Comparison of ENCODE assay signal across 16 mouse cellular contexts in the genomic region with DNA sequence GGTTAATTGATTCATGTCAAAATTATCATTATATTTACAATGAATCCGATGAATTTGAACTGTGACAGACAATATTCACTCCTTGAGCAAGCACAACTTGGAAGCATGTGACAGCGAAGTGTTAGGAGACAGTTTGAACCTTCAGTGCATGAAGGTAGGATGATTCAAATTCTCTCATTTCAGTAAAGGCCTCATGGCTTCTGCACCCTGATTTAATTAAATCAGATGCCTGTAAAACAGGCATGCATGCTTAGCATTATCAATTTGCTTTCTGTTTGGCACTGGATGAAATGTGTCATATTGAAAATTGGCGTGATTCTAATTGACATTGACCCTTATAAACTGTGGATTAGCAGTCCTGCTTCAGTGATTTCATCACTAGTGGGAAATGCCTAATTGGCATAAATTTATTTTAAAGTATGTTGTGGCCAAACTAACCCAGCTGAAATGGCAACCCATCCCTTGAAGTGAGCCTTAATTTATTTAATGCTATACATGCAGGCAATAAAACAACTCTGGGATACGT.
"Had no signal": no experiment of that assay in that cellular context is flagged by ENCODE, and none has a peak within 500 bp of the region (broad histone marks: within the 10 kb centered on the region; RNA-seq: fewer than 3 reads in every experiment).

No protein-coding gene starts in this region.

- H3K4me1 ChIP-seq: kidney, embryonic 15.5 days; limb, embryonic 15.5 days; liver, embryonic 12.5 days; lung, embryonic 15.5 days; megakaryocyte, embryonic 14.5 days; midbrain, embryonic 15.5 days had no signal

- H3K4me3 ChIP-seq: kidney, embryonic 15.5 days; limb, embryonic 15.5 days; liver, embryonic 12.5 days; lung, embryonic 15.5 days; megakaryocyte, embryonic 14.5 days; midbrain, embryonic 15.5 days had no signal

- H3K9ac ChIP-seq: kidney, embryonic 15.5 days; limb, embryonic 15.5 days; liver, embryonic 12.5 days; lung, embryonic 15.5 days; midbrain, embryonic 15.5 days had no signal

- ATAC-seq: intestine, embryonic 16.5 days; liver, embryonic 12.5 days; midbrain, embryonic 15.5 days had no signal

- DNase-seq: kidney, adult 2 months; kidney, postnatal 14 days; layer of hippocampus, postnatal 36 days; lung, postnatal 14 days; right cerebral cortex, postnatal 4 days; spleen, adult 18-20 months; thymus, adult 18-20 months; thymus, postnatal 14 days had no signal

- H3K4me2 ChIP-seq: kidney, embryonic 15.5 days; limb, embryonic 15.5 days; liver, embryonic 12.5 days; lung, embryonic 15.5 days; midbrain, embryonic 15.5 days had no signal

- H3K36me3 ChIP-seq: kidney, embryonic 15.5 days; limb, embryonic 15.5 days; liver, embryonic 12.5 days; lung, embryonic 15.5 days; midbrain, embryonic 15.5 days had no signal

- H3K9me3 ChIP-seq: kidney, embryonic 15.5 days; limb, embryonic 15.5 days; liver, embryonic 12.5 days; lung, embryonic 15.5 days; midbrain, embryonic 15.5 days had no signal

- H3K27ac ChIP-seq: kidney, embryonic 15.5 days; limb, embryonic 15.5 days; liver, embryonic 12.5 days; lung, embryonic 15.5 days; macrophage; midbrain, embryonic 15.5 days had no signal

- H3K27me3 ChIP-seq: kidney, embryonic 15.5 days; limb, embryonic 15.5 days; liver, embryonic 12.5 days; lung, embryonic 15.5 days; megakaryocyte, embryonic 14.5 days; midbrain, embryonic 15.5 days had no signal
